Mouse (Mus musculus): ENCODE results near the gene Nufip2.

DNA sequence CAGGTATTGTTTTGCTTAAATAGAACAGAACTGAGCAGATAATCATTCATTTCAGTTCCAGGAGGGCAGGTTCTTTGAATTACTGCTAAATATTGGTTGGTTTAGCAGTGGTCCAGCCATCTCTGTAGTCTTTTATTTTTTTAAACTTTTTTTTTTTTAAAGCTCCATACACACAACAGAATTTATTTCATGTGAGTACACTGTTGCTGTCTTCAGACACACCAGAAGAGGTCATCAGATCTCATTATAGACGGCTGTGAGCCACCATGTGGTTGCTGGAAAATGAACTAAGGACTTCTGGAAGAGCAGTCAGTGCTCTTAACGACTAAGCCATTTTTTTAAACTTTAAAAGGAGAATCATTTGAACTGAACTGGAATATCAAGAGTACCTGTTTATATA is 11.3 kb downstream of the Nufip2 start:
- no peak for TF ChIP-seq KAT2A (conservative IDR thresholded peaks at IDR 0.05; ENCODE audit: low read depth, low read length)
- TF ChIP-seq TAL1 (IDR thresholded peaks at IDR 0.05; ENCODE audit: low read length), result no peak
- no peak for TF ChIP-seq MAFK (IDR thresholded peaks at IDR 0.05; ENCODE audit: borderline replicate concordance, low read depth, low read length)
- no peak for TF ChIP-seq MAZ (IDR thresholded peaks at IDR 0.05; ENCODE audit: low read depth, low read length)
- TF ChIP-seq CTCF (IDR thresholded peaks at IDR 0.05 in 2 of 3, conservative IDR thresholded peaks at IDR 0.05 in 1 of 3; ENCODE audit: control insufficient read depth in 1 of 3, insufficient read depth in 1 of 3, low read depth in 2 of 3, low read length in 3 of 3, poor library complexity in 1 of 3, severe bottlenecking in 1 of 3), result peak in 1 of 3 experiments; percentile 33; a peak in 1 of 6 replicates
- TF ChIP-seq POLR2A (IDR thresholded peaks at IDR 0.05; ENCODE audit: control insufficient read depth in 1 of 2, insufficient read depth in 1 of 2, low read depth in 1 of 2, low read length in 2 of 2, poor library complexity in 1 of 2), result peak in 1 of 2 experiments; percentile 22; a peak in 1 of 4 replicates
- TF ChIP-seq MAX (IDR thresholded peaks at IDR 0.05; ENCODE audit: low read length), result no peak
